Mouse (Mus musculus) hindbrain, embryonic 10.5 days (tissue): ENCODE data around the gene Fto. TPM values are rescaled to one million over a fixed set of nuclear protein-coding genes. Genes with fewer than 3 reads are reported as not detected.

Source experiments
- DNase-seq: peaks from one replicate; pipeline ENCODE4 v3.0.0-alpha.2; 2017; ENCODE audit warnings: low spot score
- H3K27ac ChIP-seq: fragments of 300-500 bp; sonication (generic); 2 replicates; pipeline ENCODE4 v1.5.1; 2016; ENCODE audit warnings: mild to moderate bottlenecking, moderate library complexity
- H3K27me3 ChIP-seq: fragments of 300-500 bp; sonication (generic); 2 replicates; pipeline ENCODE4 v1.6.1; 2016; ENCODE audit warnings: mild to moderate bottlenecking; ENCODE audit not compliant: poor library complexity, insufficient read depth, severe bottlenecking
- H3K36me3 ChIP-seq: fragments of 300-500 bp; sonication (generic); 2 replicates; pipeline ENCODE4 v1.6.1; 2016; ENCODE audit warnings: mild to moderate bottlenecking, moderate library complexity
- H3K4me1 ChIP-seq: fragments of 300-500 bp; sonication (generic); replicated peaks from 2 replicates; pipeline ENCODE4 v1.6.1; 2016; ENCODE audit warnings: mild to moderate bottlenecking
- H3K4me3 ChIP-seq: fragments of 300-500 bp; sonication (generic); 2 replicates; pipeline ENCODE4 v1.5.1; 2016; ENCODE audit warnings: mild to moderate bottlenecking, moderate library complexity
- H3K9me3 ChIP-seq: fragments of 300-500 bp; sonication (generic); 2 replicates; pipeline ENCODE4 v1.6.1; 2016; ENCODE audit warnings: mild to moderate bottlenecking, moderate library complexity
- WGBS: fragments of 180-500 bp; shearing (Covaris S2); methylation state at CpG from one replicate; pipeline ENCODE4 v1.1.7; 2016; 5-methylcytosine and 5-hydroxymethylcytosine counted together
- polyA plus RNA-seq: library from polyadenylated mRNA; unstranded; fragments of >200 nt; fragmentation: Nextera tagmentation; extraction: Ambion mirVana; gene quantifications from 2 replicates; pipeline ENCODE4 v1.2.1, GENCODE M21; 2016

The Fto gene
- polyA plus RNA-seq, 1 experiment from 2014 or later, result 103 TPM

- H3K4me3 ChIP-seq, result no peak overlapping the region
- WGBS, result 82% methylated on average over 5 of the region's 5 CpGs
- H3K27me3 ChIP-seq, result no peaks in the 10 kb centered on the region
- H3K27ac ChIP-seq, result no peak overlapping the region
- no peak for DNase-seq
- H3K9me3 ChIP-seq, result 0 out of 2 replicates have a peak, but pooled peaks cover 2% of the 10 kb centered on the region
- peaks cover 22% of the 10 kb centered on the region for H3K36me3 ChIP-seq
- no peaks in the 10 kb centered on the region for H3K4me1 ChIP-seq
Observed at GRCm38 (mm10) chr8:91424491-91425074, 111.3 kb downstream of the Fto start.

GRCm38 (mm10) chr8:91425251-91425866 lies 112.0 kb downstream of the Fto start:
- H3K36me3 ChIP-seq, result peaks cover 25% of the 10 kb centered on the region
- H3K27me3 ChIP-seq, result no peaks in the 10 kb centered on the region
- no peak overlapping the region for H3K4me3 ChIP-seq
- 0 out of 2 replicates have a peak, but pooled peaks cover 2% of the 10 kb centered on the region for H3K9me3 ChIP-seq
- H3K4me1 ChIP-seq, result no peaks in the 10 kb centered on the region
- DNase-seq, result no peak
- 91% methylated on average over 10 of the region's 10 CpGs for WGBS
- H3K27ac ChIP-seq, result no peak overlapping the region

GRCm38 (mm10) chr8:91426496-91426895 lies 113.2 kb downstream of the Fto start:
- Histone ChIP-seq H3K4me1 (no peaks in the 10 kb centered on the region), H3K27ac (no peak overlapping the region), H3K27me3 (no peaks in the 10 kb centered on the region), H3K36me3 (peaks cover 31% of the 10 kb centered on the region), H3K4me3 (no peak overlapping the region), H3K9me3 (peaks cover 6% of the 10 kb centered on the region; the same call in 1 of the 2 replicates)
- WGBS, result 83% methylated on average over 1 of the region's 1 CpGs
- no peak for DNase-seq

GRCm38 (mm10) chr8:91430333-91430940 lies 117.1 kb downstream of the Fto start:
- WGBS, result 90% methylated on average over 3 of the region's 3 CpGs
- H3K27ac ChIP-seq, result no peak overlapping the region
- H3K27me3 ChIP-seq, result no peaks in the 10 kb centered on the region
- peaks cover 18% of the 10 kb centered on the region for H3K36me3 ChIP-seq
- peaks cover 7% of the 10 kb centered on the region; the same call in 1 of the 2 replicates for H3K9me3 ChIP-seq
- no peak for DNase-seq
- no peaks in the 10 kb centered on the region for H3K4me1 ChIP-seq
- no peak overlapping the region for H3K4me3 ChIP-seq

GRCm38 (mm10) chr8:91436036-91436435 lies 122.7 kb downstream of the Fto start:
- 97% methylated on average over 15 of the region's 15 CpGs for WGBS
- peaks cover 3% of the 10 kb centered on the region; the same call in 1 of the 2 replicates for H3K9me3 ChIP-seq
- H3K27me3 ChIP-seq, result no peaks in the 10 kb centered on the region
- peaks cover 10% of the 10 kb centered on the region for H3K36me3 ChIP-seq
- H3K4me3 ChIP-seq, result no peak overlapping the region
- H3K4me1 ChIP-seq, result no peaks in the 10 kb centered on the region
- H3K27ac ChIP-seq, result no peak overlapping the region
- DNase-seq, result no peak

- Histone ChIP-seq H3K4me3 (no peak overlapping the region), H3K4me1 (peaks cover 15% of the 10 kb centered on the region), H3K36me3 (peaks cover 5% of the 10 kb centered on the region), H3K27ac (no peak overlapping the region), H3K9me3 (no peaks in the 10 kb centered on the region), H3K27me3 (no peaks in the 10 kb centered on the region)
- WGBS, result 74% methylated on average over 4 of the region's 4 CpGs
- peak; percentile 24 for DNase-seq
Observed at GRCm38 (mm10) chr8:91443911-91444310, 130.6 kb downstream of the Fto start.

- no peaks in the 10 kb centered on the region for H3K9me3 ChIP-seq
- H3K27ac ChIP-seq, result no peak overlapping the region
- H3K36me3 ChIP-seq, result peaks cover 7% of the 10 kb centered on the region
- peaks cover 15% of the 10 kb centered on the region for H3K4me1 ChIP-seq
- DNase-seq, result no peak
- 80% methylated on average over 11 of the region's 11 CpGs for WGBS
- no peaks in the 10 kb centered on the region for H3K27me3 ChIP-seq
- H3K4me3 ChIP-seq, result no peak overlapping the region
Observed at GRCm38 (mm10) chr8:91444636-91445410, 131.5 kb downstream of the Fto start.

- no peak overlapping the region for H3K27ac ChIP-seq
- H3K27me3 ChIP-seq, result no peaks in the 10 kb centered on the region
- WGBS, result 81% methylated on average over 10 of the region's 10 CpGs
- no peak for DNase-seq
- no peak overlapping the region for H3K4me3 ChIP-seq
- H3K4me1 ChIP-seq, result peaks cover 15% of the 10 kb centered on the region
- peaks cover 7% of the 10 kb centered on the region for H3K36me3 ChIP-seq
- no peaks in the 10 kb centered on the region for H3K9me3 ChIP-seq
Observed at GRCm38 (mm10) chr8:91445516-91445915, 132.2 kb downstream of the Fto start.

GRCm38 (mm10) chr8:91446008-91446407 lies 132.7 kb downstream of the Fto start:
- peaks cover 15% of the 10 kb centered on the region for H3K4me1 ChIP-seq
- no peak for DNase-seq
- no peak overlapping the region for H3K27ac ChIP-seq
- no peaks in the 10 kb centered on the region for H3K9me3 ChIP-seq
- H3K4me3 ChIP-seq, result no peak overlapping the region
- peaks cover 7% of the 10 kb centered on the region for H3K36me3 ChIP-seq
- no peaks in the 10 kb centered on the region for H3K27me3 ChIP-seq
- 90% methylated on average over 5 of the region's 5 CpGs for WGBS

- no peak overlapping the region for H3K4me3 ChIP-seq
- H3K9me3 ChIP-seq, result no peaks in the 10 kb centered on the region
- WGBS, result 94% methylated on average over 7 of the region's 7 CpGs
- peaks cover 15% of the 10 kb centered on the region for H3K4me1 ChIP-seq
- H3K36me3 ChIP-seq, result peaks cover 2% of the 10 kb centered on the region; the same call in 1 of the 2 replicates
- H3K27ac ChIP-seq, result no peak overlapping the region
- no peaks in the 10 kb centered on the region for H3K27me3 ChIP-seq
- no peak for DNase-seq
Observed at GRCm38 (mm10) chr8:91448667-91449329, 135.5 kb downstream of the Fto start.

- no peak overlapping the region for H3K4me3 ChIP-seq
- peaks cover 7% of the 10 kb centered on the region for H3K4me1 ChIP-seq
- no peaks in the 10 kb centered on the region for H3K36me3 ChIP-seq
- H3K27ac ChIP-seq, result no peak overlapping the region
- 91% methylated on average over 2 of the region's 2 CpGs for WGBS
- no peaks in the 10 kb centered on the region for H3K9me3 ChIP-seq
- H3K27me3 ChIP-seq, result no peaks in the 10 kb centered on the region
- no peak for DNase-seq
Observed at GRCm38 (mm10) chr8:91454926-91455325, 141.6 kb downstream of the Fto start.

- Histone ChIP-seq H3K9me3 (no peaks in the 10 kb centered on the region), H3K36me3 (no peaks in the 10 kb centered on the region), H3K27me3 (no peaks in the 10 kb centered on the region), H3K27ac (no peak overlapping the region), H3K4me3 (no peak overlapping the region), H3K4me1 (peaks cover 7% of the 10 kb centered on the region)
- 94% methylated on average over 5 of the region's 5 CpGs for WGBS
- DNase-seq, result no peak
Observed at GRCm38 (mm10) chr8:91455591-91455990, 142.3 kb downstream of the Fto start.
